9 mouse cellular contexts compared by ENCODE assay signal in the genomic region with DNA sequence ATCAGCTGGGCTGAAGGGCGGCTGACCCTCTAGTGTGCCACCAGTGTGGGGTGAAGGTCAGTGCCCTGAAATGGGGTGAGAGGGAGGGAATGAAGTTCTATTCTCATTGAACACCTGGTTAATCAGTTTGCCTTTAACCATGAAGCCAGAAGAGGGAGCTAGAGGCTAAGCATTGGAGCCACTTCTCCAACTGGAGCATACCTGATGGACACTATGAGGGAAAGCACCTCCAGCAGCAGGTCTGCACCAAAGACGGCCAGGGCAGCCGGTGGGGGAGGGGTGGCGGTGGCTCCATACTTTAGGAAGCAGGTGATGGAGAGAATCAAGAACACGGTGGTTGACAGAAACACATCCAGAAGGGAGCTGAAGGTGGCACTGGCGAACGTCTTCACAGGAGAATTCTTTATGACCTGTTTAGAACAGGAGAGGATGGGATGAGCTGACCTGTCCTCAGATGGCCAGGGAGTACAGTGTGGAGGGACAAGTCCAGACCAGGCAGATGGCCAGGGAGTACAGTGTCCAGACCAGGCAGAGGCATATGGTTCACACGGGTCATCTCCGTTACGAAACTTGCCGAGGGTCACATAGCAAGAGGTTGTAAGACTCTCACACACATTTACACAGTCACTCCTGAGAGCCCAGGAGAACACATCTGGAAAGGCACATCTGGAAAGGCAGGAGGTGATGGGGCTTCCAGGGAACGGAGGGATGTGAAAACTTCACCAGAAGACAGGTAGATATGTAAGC.
DNase-seq lines count a peak whose midpoint lies in the region; ATAC-seq and TF ChIP-seq lines count a peak whose summit lies in the region.
"Had no signal": no experiment of that assay in that cellular context is flagged by ENCODE, and none has a peak within 500 bp of the region (broad histone marks: within the 10 kb centered on the region; RNA-seq: fewer than 3 reads in every experiment).

No protein-coding gene starts in this region.

- ATAC-seq in kidney, embryonic 14.5 days (ENCODE audit: low FRiP score, low TSS enrichment): no peak
- ATAC-seq in intestine, postnatal 0 days: no peak
- ATAC-seq in midbrain, embryonic 15.5 days (replicated peaks): peak; percentile 62; the same call in 1 of the 2 replicates
- ATAC-seq in frontal cortex, adult (ENCODE audit: low TSS enrichment): no peak

- WGBS in kidney, embryonic 14.5 days: 64% methylated on average over 12 of the region's 12 CpGs
- 63% methylated on average over 12 of the region's 12 CpGs for WGBS in intestine, postnatal 0 days
- WGBS in midbrain, embryonic 15.5 days: 71% methylated on average over 12 of the region's 12 CpGs

- H3K36me3 ChIP-seq in kidney, embryonic 14.5 days (ENCODE audit: control insufficient read depth, insufficient read depth, low read length): no peaks in the 10 kb centered on the region
- peaks cover 26% of the 10 kb centered on the region; the same call in 1 of the 2 replicates for H3K36me3 ChIP-seq in intestine, postnatal 0 days (ENCODE audit: control insufficient read depth, insufficient read depth)
- no peaks in the 10 kb centered on the region for H3K36me3 ChIP-seq in midbrain, embryonic 15.5 days (replicated peaks)
- H3K36me3 ChIP-seq: embryonic facial prominence, embryonic 12.5 days had no signal

- H3K4me2 ChIP-seq in kidney, embryonic 14.5 days (replicated peaks; ENCODE audit: low read depth, low read length): no peak overlapping the region
- no peak overlapping the region for H3K4me2 ChIP-seq in intestine, postnatal 0 days (replicated peaks; ENCODE audit: low read depth)
- no peak overlapping the region for H3K4me2 ChIP-seq in midbrain, embryonic 15.5 days
- H3K4me2 ChIP-seq: embryonic facial prominence, embryonic 12.5 days had no signal

- H3K27ac ChIP-seq in kidney, embryonic 14.5 days (ENCODE audit: low read depth, low read length): no peak overlapping the region
- H3K27ac ChIP-seq in intestine, postnatal 0 days (ENCODE audit: low read depth, low read length): no peak overlapping the region
- H3K27ac ChIP-seq in midbrain, embryonic 15.5 days: no peak overlapping the region
- H3K27ac ChIP-seq: embryonic facial prominence, embryonic 12.5 days had no signal

- H3K4me3 ChIP-seq in kidney, embryonic 14.5 days (ENCODE audit: low read length): no peak overlapping the region
- no peak overlapping the region for H3K4me3 ChIP-seq in intestine, postnatal 0 days (ENCODE audit: low read depth, low read length)
- H3K4me3 ChIP-seq in midbrain, embryonic 15.5 days: no peak overlapping the region
- H3K4me3 ChIP-seq: embryonic facial prominence, embryonic 12.5 days had no signal

- no peaks in the 10 kb centered on the region for H3K9me3 ChIP-seq in kidney, embryonic 14.5 days (ENCODE audit: control insufficient read depth, low read length)
- no peaks in the 10 kb centered on the region for H3K9me3 ChIP-seq in intestine, postnatal 0 days (ENCODE audit: control insufficient read depth)
- no peaks in the 10 kb centered on the region for H3K9me3 ChIP-seq in midbrain, embryonic 15.5 days
- H3K9me3 ChIP-seq: embryonic facial prominence, embryonic 12.5 days had no signal

- H3K27me3 ChIP-seq in kidney, embryonic 14.5 days (ENCODE audit: control insufficient read depth, insufficient read depth, low read length): no peaks in the 10 kb centered on the region
- H3K27me3 ChIP-seq in intestine, postnatal 0 days (replicated peaks; ENCODE audit: control insufficient read depth, insufficient read depth, low read length): no peaks in the 10 kb centered on the region
- H3K27me3 ChIP-seq in midbrain, embryonic 15.5 days (replicated peaks): no peaks in the 10 kb centered on the region
- H3K27me3 ChIP-seq: embryonic facial prominence, embryonic 12.5 days had no signal

- TF ChIP-seq CTCF in intestine, postnatal 0 days (IDR thresholded peaks at IDR 0.05; ENCODE audit: low read depth): peak; percentile 78

- no peaks in the 10 kb centered on the region for H3K4me1 ChIP-seq in kidney, embryonic 14.5 days (ENCODE audit: control insufficient read depth, insufficient read depth, low read length)
- no peaks in the 10 kb centered on the region for H3K4me1 ChIP-seq in intestine, postnatal 0 days (replicated peaks; ENCODE audit: control insufficient read depth, insufficient read depth, low read length)
- H3K4me1 ChIP-seq in midbrain, embryonic 15.5 days: no peaks in the 10 kb centered on the region
- H3K4me1 ChIP-seq: embryonic facial prominence, embryonic 12.5 days had no signal

- H3K9ac ChIP-seq in kidney, embryonic 14.5 days (ENCODE audit: low read depth, low read length): no peak overlapping the region
- H3K9ac ChIP-seq in intestine, postnatal 0 days (ENCODE audit: low read depth, low read length): no peak overlapping the region
- no peak overlapping the region for H3K9ac ChIP-seq in midbrain, embryonic 15.5 days
- H3K9ac ChIP-seq: embryonic facial prominence, embryonic 12.5 days had no signal

- peak; percentile 39 for DNase-seq in kidney, adult 18-20 months
- peak; percentile 62 for DNase-seq in ES-CJ7 (ENCODE audit: low read depth, low spot score)
- peak; percentile 43 for DNase-seq in cerebellum, adult 9-11 months
- DNase-seq in layer of hippocampus, adult 9-10 months (ENCODE audit: low spot score): no peak
